Mouse (Mus musculus) stomach, postnatal 0 days (tissue): Measurements from ENCODE around the gene Cd22.

Experiments used
- CTCF ChIP-seq: IDR thresholded peaks from 2 replicates; pipeline ENCODE4 v1.5.1; 2016; ENCODE audit warnings: antibody characterized with exemption, low read depth, mild to moderate bottlenecking, moderate library complexity
- EP300 ChIP-seq: optimal IDR thresholded peaks from 2 replicates; pipeline ENCODE3; 2016; ENCODE audit warnings: antibody characterized with exemption

DNA sequence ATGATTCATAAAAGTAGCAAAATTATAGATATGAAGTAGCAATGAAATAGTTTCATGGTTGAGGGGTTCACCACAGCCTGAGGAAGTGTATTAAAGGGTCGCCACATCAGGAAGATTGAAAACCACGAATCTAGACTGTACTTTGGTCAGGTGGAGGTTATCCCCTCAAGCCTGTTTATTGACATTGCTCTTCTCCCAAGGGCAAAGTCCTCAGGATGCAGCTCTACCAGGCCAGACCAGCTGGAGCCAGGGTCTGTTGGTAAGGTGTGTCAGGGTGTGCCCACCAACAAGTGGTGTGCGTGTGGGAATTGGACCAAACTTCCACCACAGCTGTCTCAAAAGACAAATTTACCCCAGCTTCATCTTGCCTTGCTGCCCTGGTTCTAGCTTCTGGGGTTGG is 15.1 kb upstream of the Cd22 start:
- TF ChIP-seq CTCF (no peak), EP300 (no peak)
